In genomic region chr3:104219531-104220294, GRCm38 (mm10) we compare ENCODE assay signal across 8 mouse cellular contexts. TPM values are rescaled to one million over a fixed set of nuclear protein-coding genes. Genes with fewer than 3 reads are reported as not detected.
DNase-seq lines count a peak whose midpoint lies in the region; ATAC-seq lines count a peak whose summit lies in the region.

No protein-coding gene starts in this region.

- peak overlapping the region; percentile 94 for H3K27ac ChIP-seq in hindbrain, embryonic 10.5 days
- peak overlapping the region; percentile 98 for H3K27ac ChIP-seq in lung, embryonic 15.5 days

- H3K27me3 ChIP-seq in hindbrain, embryonic 10.5 days (ENCODE audit: insufficient read depth, poor library complexity, severe bottlenecking), result peaks cover 4% of the 10 kb centered on the region; the same call in 1 of the 2 replicates
- no peaks in the 10 kb centered on the region for H3K27me3 ChIP-seq in lung, embryonic 15.5 days

- no peaks in the 10 kb centered on the region for H3K9me3 ChIP-seq in hindbrain, embryonic 10.5 days
- no peaks in the 10 kb centered on the region for H3K9me3 ChIP-seq in lung, embryonic 15.5 days

- WGBS in hindbrain, embryonic 10.5 days, result 3% methylated on average over 106 of the region's 107 CpGs
- 0% methylated on average over 79 of the region's 107 CpGs for WGBS in lung, embryonic 15.5 days

- no peaks in the 10 kb centered on the region for H3K36me3 ChIP-seq in hindbrain, embryonic 10.5 days
- no peaks in the 10 kb centered on the region for H3K36me3 ChIP-seq in lung, embryonic 15.5 days

- peak; percentile 41 to 44 for DNase-seq in CD8-positive naive resting alpha-beta T cell, adult 2 months (ENCODE audit: low read depth in 2 of 2, low spot score in 2 of 2)
- no peak for DNase-seq in hindbrain, embryonic 10.5 days (ENCODE audit: low spot score)
- peak; percentile 38 for DNase-seq in layer of hippocampus, adult 9-11 months
- DNase-seq in ovary, postnatal 36 days (ENCODE audit: low spot score), result peak; percentile 59
- DNase-seq in thymus, postnatal 36 days, result peak; percentile 67 to 76

- peak overlapping the region; percentile 88 for H3K4me2 ChIP-seq in lung, embryonic 15.5 days

- peak overlapping the region; percentile 89 for H3K4me3 ChIP-seq in hindbrain, embryonic 10.5 days
- peak overlapping the region; percentile 92 for H3K4me3 ChIP-seq in lung, embryonic 15.5 days

- peak overlapping the region; percentile 85 for H3K9ac ChIP-seq in lung, embryonic 15.5 days

- H3K4me1 ChIP-seq in hindbrain, embryonic 10.5 days (replicated peaks), result peaks cover 29% of the 10 kb centered on the region
- peaks cover 18% of the 10 kb centered on the region for H3K4me1 ChIP-seq in lung, embryonic 15.5 days

- peak; percentile 9; the same call in 1 of the 2 replicates for ATAC-seq in cerebellum, adult (ENCODE audit: insufficient number of reproducible peaks, low FRiP score, low TSS enrichment)
- peak; percentile 25 for ATAC-seq in frontal cortex, adult (ENCODE audit: low TSS enrichment)
- no peak; the same call in 1 of the 2 replicates for ATAC-seq in lung, embryonic 15.5 days (ENCODE audit: borderline replicate concordance, extremely low read depth, low FRiP score, low TSS enrichment)

RNA-seq across cellular contexts. Expression of gene Magi3, which starts 0.5 kb away (rescaled TPM):
- 3.8 and 5.1 TPM in 2 replicates for polyA plus RNA-seq in hindbrain, embryonic 10.5 days (2016; fragmentation: Nextera tagmentation; extraction: Ambion mirVana)
- 8.6 and 10.1 TPM in 2 replicates for polyA plus RNA-seq in lung, embryonic 15.5 days (2015; fragmentation: Nextera tagmentation; extraction: Ambion mirVana)
